Mouse (Mus musculus): ENCODE measurements around the gene Cel.

DNA sequence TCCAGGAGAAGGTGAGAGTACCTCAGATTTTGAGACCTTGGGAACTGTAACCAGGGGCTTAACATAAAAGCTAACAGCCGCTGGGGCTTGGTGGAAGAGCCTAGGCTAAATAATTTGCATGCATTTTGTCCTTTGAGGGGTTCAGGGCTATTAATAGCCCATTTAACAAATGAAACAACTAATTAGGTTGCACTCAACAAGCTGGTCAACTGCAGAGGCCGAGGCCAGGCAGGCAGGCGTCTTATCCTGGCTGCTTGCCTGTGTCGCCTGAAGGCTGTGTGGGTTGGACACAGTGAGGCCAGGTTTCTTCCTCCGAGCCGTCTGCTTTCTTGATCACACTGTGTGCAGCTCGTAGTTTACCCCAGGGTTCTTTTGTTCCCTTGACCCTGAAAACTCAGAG lies 27.6 kb downstream of the Cel start:
- TF ChIP-seq ETS1 (IDR thresholded peaks at IDR 0.05; ENCODE audit: low read depth, low read length): no peak
- TF ChIP-seq CHD1 (IDR thresholded peaks at IDR 0.05; ENCODE audit: low read depth, low read length): no peak
- no peak for TF ChIP-seq KAT2A (conservative IDR thresholded peaks at IDR 0.05; ENCODE audit: low read depth, low read length)
- no peak for TF ChIP-seq MYB (IDR thresholded peaks at IDR 0.05; ENCODE audit: low read depth, low read length)
- no peak for TF ChIP-seq TCF12 (IDR thresholded peaks at IDR 0.05; ENCODE audit: low read depth, low read length)
- TF ChIP-seq MAFK (IDR thresholded peaks at IDR 0.05; ENCODE audit: borderline replicate concordance, low read depth, low read length): no peak
- TF ChIP-seq CTCF (IDR thresholded peaks at IDR 0.05 in 2 of 3, conservative IDR thresholded peaks at IDR 0.05 in 1 of 3; ENCODE audit: control insufficient read depth in 1 of 3, insufficient read depth in 1 of 3, low read depth in 2 of 3, low read length in 3 of 3, poor library complexity in 1 of 3, severe bottlenecking in 1 of 3): no peak
- no peak for TF ChIP-seq RCOR1 (IDR thresholded peaks at IDR 0.05; ENCODE audit: low read depth, low read length)
- TF ChIP-seq EP300 (IDR thresholded peaks at IDR 0.05; ENCODE audit: low read depth in 1 of 2, low read length in 2 of 2): no peak
- no peak for TF ChIP-seq ZC3H11A (IDR thresholded peaks at IDR 0.05; ENCODE audit: low read depth, low read length)
- no peak for TF ChIP-seq ZKSCAN1 (IDR thresholded peaks at IDR 0.05; ENCODE audit: low read depth, low read length)
- no peak for TF ChIP-seq POLR2AphosphoS5 (IDR thresholded peaks at IDR 0.05; ENCODE audit: borderline replicate concordance, low read depth, low read length)
- no peak for TF ChIP-seq POLR2A (IDR thresholded peaks at IDR 0.05; ENCODE audit: control insufficient read depth in 1 of 2, insufficient read depth in 1 of 2, low read depth in 1 of 2, low read length in 2 of 2, poor library complexity in 1 of 2)
